Mouse (Mus musculus) hindbrain, embryonic 12.5 days (tissue): Measurements from ENCODE around the gene Fbxo27. TPM values are rescaled to one million over a fixed set of nuclear protein-coding genes. Genes with fewer than 3 reads are reported as not detected.
"Not testable (repeated sequence)": the region's sequence is repeated elsewhere in the genome, so short reads cannot be mapped to it uniquely, and the experiment has no call there.

Experiments
- ATAC-seq: fragments of 200-750 bp; cut with Nextera tagmentation; 2 replicates; pipeline ENCODE4 v1.8.0; 2017; ENCODE audit warnings: moderate TSS enrichment; ENCODE audit not compliant: low FRiP score
- H3K27ac ChIP-seq: fragments of 300-500 bp; sonication (generic); 2 replicates; pipeline ENCODE4 v1.5.1; 2016; ENCODE audit warnings: mild to moderate bottlenecking
- H3K27me3 ChIP-seq: fragments of 300-500 bp; sonication (generic); 2 replicates; pipeline ENCODE4 v1.6.1; 2016; ENCODE audit warnings: mild to moderate bottlenecking
- H3K36me3 ChIP-seq: fragments of 300-500 bp; sonication (generic); 2 replicates; pipeline ENCODE4 v1.6.1; 2016; ENCODE audit warnings: mild to moderate bottlenecking
- H3K4me1 ChIP-seq: fragments of 300-500 bp; sonication (generic); 2 replicates; pipeline ENCODE4 v1.6.1; 2016
- H3K4me2 ChIP-seq: fragments of 300-500 bp; sonication (generic); replicated peaks from 2 replicates; pipeline ENCODE4 v1.6.1; 2016; ENCODE audit warnings: mild to moderate bottlenecking
- H3K4me3 ChIP-seq: fragments of 300-500 bp; sonication (generic); 2 replicates; pipeline ENCODE4 v1.5.1; 2016; ENCODE audit warnings: mild to moderate bottlenecking
- H3K9ac ChIP-seq: fragments of 300-500 bp; sonication (generic); 2 replicates; pipeline ENCODE4 v1.6.1; 2016; ENCODE audit warnings: mild to moderate bottlenecking, moderate library complexity
- H3K9me3 ChIP-seq: fragments of 300-500 bp; sonication (generic); replicated peaks from 2 replicates; pipeline ENCODE4 v1.6.1; 2016; ENCODE audit warnings: mild to moderate bottlenecking
- WGBS: fragments of 180-500 bp; shearing (Covaris S2); methylation state at CpG from one replicate; pipeline ENCODE4 v1.1.7; 2016; 5-methylcytosine and 5-hydroxymethylcytosine counted together
- polyA plus RNA-seq: library from polyadenylated mRNA; unstranded; fragments of >200 nt; fragmentation: Nextera tagmentation; extraction: Ambion mirVana; gene quantifications from 2 replicates; pipeline ENCODE4 v1.2.1, GENCODE M21; 2016

Gene Fbxo27
- 7.0 and 8.9 TPM in 2 replicates for polyA plus RNA-seq

DNA sequence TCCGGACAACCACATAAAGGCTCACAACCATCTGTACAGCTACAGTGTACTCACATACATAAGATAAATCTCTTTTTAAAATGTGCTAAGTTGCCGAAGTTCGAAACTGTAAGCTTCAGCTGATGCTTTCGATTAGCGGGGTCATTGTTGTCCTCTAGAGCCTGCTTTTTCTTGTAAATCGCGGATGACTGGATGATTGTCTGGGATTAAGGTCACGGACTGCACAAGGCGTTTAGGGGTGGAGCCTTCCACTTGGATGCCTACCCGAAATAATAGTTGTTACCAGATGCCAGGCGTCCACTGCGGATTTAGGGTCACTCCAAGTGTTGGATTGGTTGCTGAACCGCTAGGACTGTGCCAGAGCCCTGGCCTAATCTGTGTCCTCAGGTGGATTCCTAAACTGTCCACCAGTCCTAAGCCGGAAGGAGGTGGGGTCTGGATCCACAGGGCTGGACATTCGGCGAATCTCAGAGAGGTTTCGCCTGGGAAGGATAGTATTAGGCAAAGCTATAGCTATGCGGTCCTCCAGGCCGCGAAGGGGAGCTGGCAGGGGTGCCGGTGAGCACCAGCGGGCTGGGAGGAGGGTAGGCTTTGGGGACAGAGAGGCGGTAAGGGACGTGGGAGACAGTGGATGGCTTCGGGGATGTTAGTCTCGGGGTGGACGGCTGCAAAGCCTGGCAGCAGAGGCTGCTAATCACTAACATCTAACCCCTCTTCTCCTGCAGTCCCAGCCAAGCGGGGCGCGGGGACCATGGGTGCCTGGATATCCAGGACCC lies at the start of gene Fbxo27:
Gene Fbxo27, plus strand, starts transcription at position 305 of the 776 bp plus-strand sequence.
- Histone ChIP-seq H3K4me1 (peaks cover 17% of the 10 kb centered on the region), H3K36me3 (no peaks in the 10 kb centered on the region), H3K27me3 (peaks cover 27% of the 10 kb centered on the region), H3K9me3 (no peaks in the 10 kb centered on the region), H3K4me2 (peak within 1 kb of the TSS; percentile 90), H3K4me3 (peak within 1 kb of the TSS; percentile 57), H3K27ac (no peak within 1 kb of the TSS), H3K9ac (peak within 1 kb of the TSS; percentile 72)
- 24% methylated on average over 30 of the region's 30 CpGs for WGBS
- peak; percentile 44 for ATAC-seq

DNA sequence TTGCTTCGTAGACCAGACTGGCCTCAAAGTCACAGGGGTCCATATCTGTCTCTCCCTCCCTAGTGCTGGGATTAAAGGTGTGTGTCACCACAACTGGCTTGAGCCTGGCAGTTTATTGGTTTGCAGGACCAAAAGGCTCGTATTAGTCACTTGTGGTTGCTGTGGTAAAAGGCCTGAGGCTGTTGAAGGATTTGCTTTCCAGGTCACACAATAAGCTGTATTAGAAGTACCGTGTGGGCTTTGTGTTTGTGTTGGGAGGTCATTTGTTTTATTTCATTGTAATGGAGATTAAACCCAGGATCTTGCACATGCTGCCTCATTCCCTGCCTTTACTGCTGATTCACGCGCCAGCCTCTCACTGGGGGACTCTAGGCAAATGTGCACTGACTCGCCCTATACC lies 47.3 kb upstream of the Fbxo27 start:
- H3K27ac ChIP-seq, result no peak overlapping the region
- H3K27me3 ChIP-seq, result no peaks in the 10 kb centered on the region
- H3K36me3 ChIP-seq, result no peaks in the 10 kb centered on the region
- no peak overlapping the region for H3K4me2 ChIP-seq
- H3K9me3 ChIP-seq, result no peaks in the 10 kb centered on the region
- H3K9ac ChIP-seq, result no peak overlapping the region
- no peak overlapping the region for H3K4me3 ChIP-seq
- H3K4me1 ChIP-seq, result no peaks in the 10 kb centered on the region
- ATAC-seq, result no peak
- 45% methylated on average over 6 of the region's 6 CpGs for WGBS

DNA sequence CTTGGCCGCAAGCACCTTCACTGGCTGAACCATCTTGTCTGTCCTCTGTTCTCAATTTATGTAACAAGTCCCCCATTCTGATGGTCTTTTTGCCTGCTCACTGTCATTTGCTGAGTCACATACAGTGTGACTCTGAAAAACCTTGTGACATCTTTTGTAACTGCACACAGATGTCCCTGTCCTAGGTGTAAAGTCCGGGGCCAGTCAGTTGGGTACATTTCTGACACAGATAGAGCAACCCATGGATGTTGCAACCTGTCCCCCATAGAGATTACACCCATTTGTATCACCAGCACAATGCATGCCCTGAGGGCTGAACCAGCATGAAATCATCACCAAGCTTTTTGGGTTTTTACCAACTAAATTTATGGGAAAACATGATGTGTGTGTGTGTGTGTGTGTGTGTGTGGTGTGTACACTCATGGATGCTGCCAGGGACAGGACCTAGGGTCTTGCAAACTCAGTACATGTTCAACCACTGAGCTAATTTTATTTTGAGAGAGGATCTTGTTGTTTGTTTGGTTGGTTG lies 46.6 kb upstream of the Fbxo27 start:
- Histone ChIP-seq H3K27ac (no peak overlapping the region), H3K27me3 (no peaks in the 10 kb centered on the region), H3K9me3 (0 out of 2 replicates have a peak, but pooled peaks cover under 1% of the 10 kb centered on the region), H3K9ac (no peak overlapping the region), H3K4me2 (no peak overlapping the region), H3K36me3 (no peaks in the 10 kb centered on the region), H3K4me1 (no peaks in the 10 kb centered on the region), H3K4me3 (no peak overlapping the region)
- WGBS, result 91% methylated on average over 2 of the region's 2 CpGs
- ATAC-seq, result no peak

GRCm38 (mm10) chr7:28647016-28647415 lies 45.6 kb upstream of the Fbxo27 start:
- Histone ChIP-seq H3K4me1 (no peaks in the 10 kb centered on the region), H3K36me3 (no peaks in the 10 kb centered on the region), H3K9ac (no peak overlapping the region), H3K4me3 (no peak overlapping the region), H3K27ac (no peak overlapping the region), H3K27me3 (no peaks in the 10 kb centered on the region), H3K9me3 (0 out of 2 replicates have a peak, but pooled peaks cover 3% of the 10 kb centered on the region), H3K4me2 (no peak overlapping the region)
- no peak for ATAC-seq
- WGBS, result 56% methylated on average over 7 of the region's 7 CpGs

DNA sequence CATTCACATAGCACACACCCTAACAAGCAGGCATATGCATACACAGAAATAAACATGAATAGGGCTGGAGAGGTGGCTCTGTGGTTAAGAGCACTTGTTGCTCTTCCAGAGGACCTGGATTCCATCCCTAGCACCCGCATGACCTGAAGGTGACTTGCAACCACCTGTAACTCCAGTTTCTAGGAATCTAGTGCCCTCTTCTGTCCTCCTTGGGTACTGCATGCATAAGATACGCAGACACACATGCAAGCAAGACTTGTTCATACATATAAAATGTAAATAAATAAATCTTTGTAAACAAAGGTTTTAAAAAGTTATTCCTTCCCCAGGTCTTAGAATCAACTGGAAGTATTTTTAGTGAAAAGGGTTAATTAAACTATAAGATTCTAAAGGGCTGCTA lies 41.5 kb upstream of the Fbxo27 start:
- Histone ChIP-seq H3K4me1 (no peaks in the 10 kb centered on the region), H3K9me3 (0 out of 2 replicates have a peak, but pooled peaks cover 3% of the 10 kb centered on the region), H3K4me2 (no peak overlapping the region), H3K27ac (no peak overlapping the region), H3K9ac (no peak overlapping the region), H3K4me3 (no peak overlapping the region), H3K27me3 (no peaks in the 10 kb centered on the region), H3K36me3 (no peaks in the 10 kb centered on the region)
- no peak for ATAC-seq
- WGBS, result 92% methylated on average over 2 of the region's 2 CpGs

GRCm38 (mm10) chr7:28656430-28656829 lies 36.2 kb upstream of the Fbxo27 start:
- no peak overlapping the region for H3K4me2 ChIP-seq
- H3K4me3 ChIP-seq, result no peak overlapping the region
- H3K36me3 ChIP-seq, result no peaks in the 10 kb centered on the region
- no peak overlapping the region for H3K27ac ChIP-seq
- no peaks in the 10 kb centered on the region for H3K27me3 ChIP-seq
- H3K9me3 ChIP-seq, result 0 out of 2 replicates have a peak, but pooled peaks cover under 1% of the 10 kb centered on the region
- 48% methylated on average over 4 of the region's 4 CpGs for WGBS
- ATAC-seq, result no peak
- no peak overlapping the region for H3K9ac ChIP-seq
- no peaks in the 10 kb centered on the region for H3K4me1 ChIP-seq

DNA sequence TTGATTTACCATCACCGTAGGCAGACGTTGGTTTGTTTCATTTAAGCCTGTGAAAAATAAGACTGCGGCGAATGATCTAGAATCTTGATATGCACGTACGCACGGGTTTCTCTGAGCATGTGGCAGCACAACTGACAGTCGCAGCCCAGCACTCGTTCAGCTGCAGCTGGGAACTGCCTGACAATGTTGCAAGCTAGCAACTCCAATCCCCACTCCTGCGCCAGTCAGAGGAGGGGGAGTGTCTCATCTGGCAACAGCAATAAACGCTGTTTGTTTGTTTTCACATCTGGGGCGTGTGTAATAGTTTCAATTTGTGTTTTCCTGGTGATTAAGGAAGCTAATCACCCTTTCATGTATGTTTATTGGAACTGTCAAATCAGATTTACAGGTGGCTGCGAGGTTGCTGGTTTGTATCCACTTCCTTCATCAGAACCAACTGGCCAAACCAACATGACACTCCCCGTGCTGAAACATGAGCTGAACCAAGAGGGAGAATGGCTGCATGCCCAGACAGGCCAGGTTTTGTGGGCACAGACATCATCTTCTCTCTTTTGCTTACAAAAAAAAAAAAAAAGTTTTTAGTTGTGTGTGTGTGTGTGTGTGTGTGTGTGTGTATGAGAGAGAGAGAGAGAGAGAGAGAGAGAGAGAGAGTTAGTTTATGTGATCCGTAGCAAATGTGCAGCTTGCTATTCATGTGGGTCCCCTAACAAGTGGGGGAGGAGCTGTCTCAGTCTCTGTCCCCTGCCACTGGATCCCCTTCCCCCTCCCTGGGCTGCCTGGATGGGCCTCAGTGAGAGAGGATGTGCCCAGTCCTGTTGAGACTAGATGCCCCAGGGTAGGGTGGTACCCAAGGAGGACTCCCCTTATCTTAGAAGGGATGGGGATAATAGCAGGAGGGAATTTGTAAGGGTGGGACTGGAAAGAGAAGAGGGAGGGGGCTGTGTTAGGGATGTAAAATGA lies 26.7 kb upstream of the Fbxo27 start:
- no peak overlapping the region for H3K27ac ChIP-seq
- no peak overlapping the region for H3K4me3 ChIP-seq
- H3K4me2 ChIP-seq, result peak overlapping the region; percentile 21
- H3K9ac ChIP-seq, result no peak overlapping the region
- H3K36me3 ChIP-seq, result no peaks in the 10 kb centered on the region
- ATAC-seq, result no peak
- H3K27me3 ChIP-seq, result no peaks in the 10 kb centered on the region
- peaks cover 9% of the 10 kb centered on the region for H3K4me1 ChIP-seq
- H3K9me3 ChIP-seq, result 0 out of 2 replicates have a peak, but pooled peaks cover 3% of the 10 kb centered on the region
- WGBS, result 39% methylated on average over 15 of the region's 15 CpGs

DNA sequence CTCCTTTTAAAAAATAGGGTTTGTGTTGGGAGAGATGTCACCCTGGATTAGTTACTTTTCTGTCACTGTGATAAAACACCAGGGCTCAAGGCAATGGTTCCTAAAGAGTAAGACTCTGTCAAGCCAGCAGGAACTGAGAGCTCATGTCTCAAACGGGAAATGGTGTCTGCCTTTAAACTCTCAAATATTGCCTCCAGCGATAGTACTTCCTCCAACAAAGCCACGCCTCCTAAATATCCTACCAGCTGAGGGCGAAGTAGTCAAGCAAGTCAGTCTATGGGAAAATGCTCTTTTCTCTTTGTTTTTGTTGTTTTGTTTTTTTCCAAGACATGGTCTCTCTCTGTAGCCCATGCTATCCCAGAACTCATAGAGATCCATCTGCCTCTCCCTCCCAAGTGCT lies 21.5 kb upstream of the Fbxo27 start:
- no peak for ATAC-seq
- Histone ChIP-seq H3K9ac (no peak overlapping the region), H3K9me3 (no peaks in the 10 kb centered on the region), H3K27me3 (no peaks in the 10 kb centered on the region), H3K4me2 (no peak overlapping the region), H3K36me3 (no peaks in the 10 kb centered on the region), H3K27ac (no peak overlapping the region), H3K4me1 (peaks cover 2% of the 10 kb centered on the region; the same call in 1 of the 2 replicates), H3K4me3 (no peak overlapping the region)
- WGBS, result 80% methylated on average over 4 of the region's 4 CpGs

DNA sequence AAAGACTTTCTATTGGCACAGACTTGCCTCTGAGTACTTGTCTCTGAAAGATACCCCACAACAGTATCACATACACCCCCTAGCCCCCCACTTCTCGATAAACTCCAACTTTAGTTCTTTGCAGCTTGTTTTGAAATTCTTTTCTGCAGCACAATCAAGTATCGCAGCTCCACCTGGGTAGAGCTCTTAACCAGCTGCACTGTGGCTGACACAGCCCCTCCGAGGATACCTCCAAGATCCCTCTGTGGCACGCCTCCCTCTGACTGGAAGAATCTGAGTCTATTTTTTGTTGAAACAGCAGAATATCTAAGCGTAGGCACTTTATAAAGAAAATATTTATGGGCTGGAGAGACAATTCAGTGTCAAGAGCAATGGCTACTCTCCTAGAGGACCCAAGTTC lies 20.4 kb upstream of the Fbxo27 start:
- H3K4me3 ChIP-seq, result no peak overlapping the region
- no peaks in the 10 kb centered on the region for H3K4me1 ChIP-seq
- H3K9ac ChIP-seq, result no peak overlapping the region
- H3K4me2 ChIP-seq, result no peak overlapping the region
- no peaks in the 10 kb centered on the region for H3K27me3 ChIP-seq
- 91% methylated on average over 5 of the region's 5 CpGs for WGBS
- no peaks in the 10 kb centered on the region for H3K36me3 ChIP-seq
- ATAC-seq, result no peak
- H3K9me3 ChIP-seq, result no peaks in the 10 kb centered on the region
- H3K27ac ChIP-seq, result no peak overlapping the region

- H3K4me3 ChIP-seq, H3K4me2 ChIP-seq, H3K27ac ChIP-seq, H3K9ac ChIP-seq, ATAC-seq, H3K36me3 ChIP-seq, H3K9me3 ChIP-seq, H3K4me1 ChIP-seq, H3K27me3 ChIP-seq: not testable (repeated sequence)
- 74% methylated on average over 5 of the region's 5 CpGs for WGBS
Measured at GRCm38 (mm10) chr7:28672786-28673185, 19.9 kb upstream of the Fbxo27 start.

- Histone ChIP-seq H3K9ac (no peak overlapping the region), H3K4me3 (no peak overlapping the region), H3K4me1 (no peaks in the 10 kb centered on the region), H3K27me3 (no peaks in the 10 kb centered on the region), H3K4me2 (no peak overlapping the region), H3K9me3 (no peaks in the 10 kb centered on the region), H3K36me3 (no peaks in the 10 kb centered on the region), H3K27ac (no peak overlapping the region)
- no peak for ATAC-seq
- WGBS, result 82% methylated on average over 9 of the region's 9 CpGs
Measured at GRCm38 (mm10) chr7:28674994-28675393, 17.7 kb upstream of the Fbxo27 start.

DNA sequence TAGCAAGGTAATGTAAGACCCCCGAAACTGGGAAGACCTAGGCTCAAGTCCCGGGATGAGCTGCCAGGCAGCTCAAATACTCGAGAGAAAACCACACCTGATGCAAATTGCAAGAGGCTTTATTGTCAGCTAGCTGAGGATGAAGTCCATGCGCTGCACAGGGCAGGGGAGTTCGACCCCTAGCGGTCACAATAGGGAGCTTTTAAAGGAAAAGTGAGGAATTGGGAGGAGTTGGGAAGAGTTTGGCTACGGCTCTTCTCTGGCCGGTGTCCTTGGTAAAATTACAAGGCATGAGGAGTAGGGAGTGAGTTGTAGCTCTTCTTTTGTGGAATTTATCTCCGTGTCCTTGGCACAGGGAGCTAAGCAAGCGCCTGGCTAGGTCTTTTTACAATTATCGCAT lies 16.9 kb upstream of the Fbxo27 start:
- no peaks in the 10 kb centered on the region for H3K36me3 ChIP-seq
- no peaks in the 10 kb centered on the region for H3K4me1 ChIP-seq
- no peak overlapping the region for H3K4me3 ChIP-seq
- ATAC-seq, result no peak
- WGBS, result 37% methylated on average over 11 of the region's 11 CpGs
- H3K27ac ChIP-seq, result no peak overlapping the region
- no peak overlapping the region for H3K9ac ChIP-seq
- H3K4me2 ChIP-seq, result no peak overlapping the region
- H3K27me3 ChIP-seq, result no peaks in the 10 kb centered on the region
- H3K9me3 ChIP-seq, result no peaks in the 10 kb centered on the region
